Mouse (Mus musculus): ENCODE measurements at regions not wholly inside any gene's neighbourhood (a gene's known extent, or its start where the extent isn't known, plus 50 kb on each side); places are given as distances from the start of the nearest gene placed in this dataset.

DNA sequence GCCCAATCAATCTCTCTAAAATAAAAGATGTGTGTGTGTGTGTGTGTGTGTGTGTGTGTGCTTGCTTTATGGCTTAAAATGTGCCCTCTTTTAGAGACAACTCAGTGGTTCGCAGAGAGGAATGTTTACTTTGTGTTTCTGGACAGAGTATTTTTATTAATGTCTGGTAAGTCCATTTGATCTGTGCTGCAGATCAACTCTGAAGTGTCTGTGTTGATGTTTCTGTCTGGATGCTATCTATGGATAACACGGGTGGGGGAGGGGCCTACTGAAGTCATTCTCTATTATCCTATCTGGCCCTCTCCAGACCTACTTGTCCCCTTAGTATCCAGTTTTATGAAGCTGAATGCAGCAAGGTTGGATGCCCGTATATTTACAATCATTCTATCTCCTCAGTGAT is 304.3 kb downstream of the Glrx3 start:
- no peak for DNase-seq (ENCODE audit: low read depth in 1 of 2, low spot score in 2 of 2)
- TF ChIP-seq CTCF (IDR thresholded peaks at IDR 0.05; ENCODE audit: extremely low read depth, insufficient read depth, insufficient read length, insufficient replicate concordance) (no peak), POLR2A (IDR thresholded peaks at IDR 0.05; ENCODE audit: low read depth, low read length) (no peak)

DNA sequence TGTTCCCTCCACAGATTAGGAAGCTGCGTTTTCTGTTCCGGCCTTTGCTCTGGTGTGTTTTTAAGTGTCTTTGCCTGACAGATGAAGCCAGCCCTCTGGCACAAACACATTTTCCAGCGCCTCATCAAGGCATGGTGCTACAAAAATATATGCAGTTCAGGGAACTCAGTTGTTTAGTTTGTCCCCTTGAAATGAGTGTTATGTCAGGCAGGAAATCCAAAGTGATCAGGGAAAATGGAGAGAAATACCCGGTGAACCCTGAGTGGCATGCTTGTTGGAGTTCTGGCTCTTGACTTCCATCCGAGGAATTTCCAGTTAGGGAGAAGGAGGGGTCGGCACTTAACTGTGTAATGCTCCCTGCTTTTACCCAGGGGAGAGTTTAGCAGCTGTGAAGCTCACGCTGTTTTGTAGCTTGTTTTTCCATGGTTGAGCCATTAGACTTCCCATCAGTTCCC is 304.9 kb downstream of the Glrx3 start:
- Histone ChIP-seq H3K36me3 (ENCODE audit: control insufficient read depth, insufficient read depth, low read length) (no peaks in the 10 kb centered on the region), H3K4me3 (ENCODE audit: extremely low read depth, insufficient read depth, insufficient read length) (no peak overlapping the region), H3K27ac (ENCODE audit: insufficient read depth, low read length) (no peak overlapping the region), H3K27me3 (ENCODE audit: control insufficient read depth, insufficient read depth, low read length) (no peaks in the 10 kb centered on the region), H3K4me1 (ENCODE audit: control insufficient read depth, insufficient read depth, insufficient read length) (no peaks in the 10 kb centered on the region)
- TF ChIP-seq CTCF (IDR thresholded peaks at IDR 0.05; ENCODE audit: extremely low read depth, insufficient read depth, insufficient read length, insufficient replicate concordance) (no peak), POLR2A (IDR thresholded peaks at IDR 0.05; ENCODE audit: low read depth, low read length) (no peak)
- 70% methylated on average over 7 of the region's 7 CpGs for WGBS
- DNase-seq (ENCODE audit: low read depth in 1 of 2, low spot score in 2 of 2) = no peak

More for the DNA sequence above, 304.3 kb downstream of the Glrx3 start:
- Histone ChIP-seq H3K4me3 (ENCODE audit: extremely low read depth, insufficient read depth, insufficient read length) (no peak overlapping the region), H3K36me3 (ENCODE audit: control insufficient read depth, insufficient read depth, low read length) (no peaks in the 10 kb centered on the region), H3K4me1 (ENCODE audit: control insufficient read depth, insufficient read depth, insufficient read length) (no peaks in the 10 kb centered on the region), H3K27ac (ENCODE audit: insufficient read depth, low read length) (no peak overlapping the region), H3K27me3 (ENCODE audit: control insufficient read depth, insufficient read depth, low read length) (no peaks in the 10 kb centered on the region)
- WGBS = 83% methylated on average over 3 of the region's 3 CpGs

DNA sequence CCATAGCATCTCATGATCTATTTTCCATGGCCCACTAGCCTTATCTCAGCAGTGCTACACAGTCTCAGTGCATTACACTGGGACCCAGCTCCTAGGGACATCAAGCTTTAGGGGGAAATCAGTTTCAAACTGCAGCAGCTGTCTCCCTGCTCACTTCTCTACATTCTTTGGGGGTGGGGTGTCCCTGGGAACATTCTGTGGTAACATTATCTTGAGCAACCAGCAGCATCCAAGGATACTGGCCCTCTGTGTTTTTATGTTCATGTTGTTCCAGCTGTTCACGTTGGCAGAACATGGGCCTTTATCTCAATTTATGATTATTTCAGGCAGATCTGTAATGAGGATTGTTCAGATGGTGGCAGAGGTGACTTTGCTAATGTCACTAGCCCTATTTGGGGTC is 308.2 kb downstream of the Glrx3 start:
- Histone ChIP-seq H3K27ac (ENCODE audit: insufficient read depth, low read length) (no peak overlapping the region), H3K4me1 (ENCODE audit: control insufficient read depth, insufficient read depth, insufficient read length) (no peaks in the 10 kb centered on the region), H3K4me3 (ENCODE audit: extremely low read depth, insufficient read depth, insufficient read length) (no peak overlapping the region), H3K27me3 (ENCODE audit: control insufficient read depth, insufficient read depth, low read length) (no peaks in the 10 kb centered on the region), H3K36me3 (ENCODE audit: control insufficient read depth, insufficient read depth, low read length) (no peaks in the 10 kb centered on the region)
- TF ChIP-seq CTCF (IDR thresholded peaks at IDR 0.05; ENCODE audit: extremely low read depth, insufficient read depth, insufficient read length, insufficient replicate concordance) = no peak
- TF ChIP-seq POLR2A (IDR thresholded peaks at IDR 0.05; ENCODE audit: low read depth, low read length) = no peak
- no peak for DNase-seq (ENCODE audit: low read depth in 1 of 2, low spot score in 2 of 2)
- WGBS = 82% methylated on average over 1 of the region's 1 CpGs

DNA sequence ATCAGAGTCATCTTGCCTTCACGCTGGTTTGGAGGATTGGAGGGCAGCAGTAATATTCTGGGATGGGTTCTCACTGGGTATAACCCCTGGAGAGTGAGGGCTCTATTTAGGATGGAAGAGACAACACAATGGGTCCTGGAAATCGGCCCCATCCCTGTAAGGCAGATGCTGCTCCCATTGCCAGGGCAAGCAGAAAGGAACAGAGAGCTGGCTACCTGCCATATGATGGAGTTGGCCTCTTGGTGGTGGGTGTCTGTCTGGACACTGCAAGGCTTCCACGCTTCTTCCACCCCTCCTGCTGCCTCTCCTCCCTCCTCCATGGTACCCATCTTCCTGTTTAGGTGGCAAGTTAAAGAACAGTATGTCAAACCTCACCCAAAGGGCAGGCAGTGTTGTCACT is 308.6 kb downstream of the Glrx3 start:
- TF ChIP-seq POLR2A (IDR thresholded peaks at IDR 0.05; ENCODE audit: low read depth, low read length) (no peak), CTCF (IDR thresholded peaks at IDR 0.05; ENCODE audit: extremely low read depth, insufficient read depth, insufficient read length, insufficient replicate concordance) (no peak)
- DNase-seq (ENCODE audit: low read depth in 1 of 2, low spot score in 2 of 2) = no peak
- no peak overlapping the region for H3K4me3 ChIP-seq (ENCODE audit: extremely low read depth, insufficient read depth, insufficient read length)
- H3K4me1 ChIP-seq (ENCODE audit: control insufficient read depth, insufficient read depth, insufficient read length) = no peaks in the 10 kb centered on the region
- H3K36me3 ChIP-seq (ENCODE audit: control insufficient read depth, insufficient read depth, low read length) = no peaks in the 10 kb centered on the region
- WGBS = 75% methylated on average over 3 of the region's 3 CpGs
- no peak overlapping the region for H3K27ac ChIP-seq (ENCODE audit: insufficient read depth, low read length)
- no peaks in the 10 kb centered on the region for H3K27me3 ChIP-seq (ENCODE audit: control insufficient read depth, insufficient read depth, low read length)

- no peak for DNase-seq (ENCODE audit: low read depth in 1 of 2, low spot score in 2 of 2)
- TF ChIP-seq CTCF (IDR thresholded peaks at IDR 0.05; ENCODE audit: extremely low read depth, insufficient read depth, insufficient read length, insufficient replicate concordance) (no peak), POLR2A (IDR thresholded peaks at IDR 0.05; ENCODE audit: low read depth, low read length) (no peak)
- H3K27ac ChIP-seq (ENCODE audit: insufficient read depth, low read length) = no peak overlapping the region
- H3K27me3 ChIP-seq (ENCODE audit: control insufficient read depth, insufficient read depth, low read length) = no peaks in the 10 kb centered on the region
- H3K4me1 ChIP-seq (ENCODE audit: control insufficient read depth, insufficient read depth, insufficient read length) = no peaks in the 10 kb centered on the region
- H3K36me3 ChIP-seq (ENCODE audit: control insufficient read depth, insufficient read depth, low read length) = no peaks in the 10 kb centered on the region
- no peak overlapping the region for H3K4me3 ChIP-seq (ENCODE audit: extremely low read depth, insufficient read depth, insufficient read length)
- WGBS = 80% methylated on average over 7 of the region's 7 CpGs
Measured at GRCm38 (mm10) chr7:137748936-137749335, 311.5 kb downstream of the Glrx3 start.

DNA sequence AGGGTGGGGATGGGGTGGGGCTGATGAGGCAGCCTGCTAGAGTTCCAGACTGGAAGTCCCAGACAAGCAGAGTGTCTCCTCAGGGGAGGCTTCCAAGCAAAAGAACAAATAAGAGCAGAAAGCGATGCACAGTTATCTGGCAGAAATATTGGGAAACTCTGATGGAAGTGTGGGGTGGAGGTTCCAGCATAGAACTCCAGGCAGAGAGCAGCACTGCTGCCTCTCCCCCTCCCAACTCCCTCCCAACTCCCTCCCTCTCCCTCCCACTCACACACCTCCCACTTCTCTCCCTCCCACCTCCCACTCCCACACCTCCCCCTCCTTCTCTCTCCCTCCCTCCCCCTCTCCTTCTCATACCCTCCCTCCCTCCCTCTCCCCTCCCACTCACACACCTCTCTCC is 313.3 kb downstream of the Glrx3 start:
- 88% methylated on average over 1 of the region's 1 CpGs for WGBS
- TF ChIP-seq CTCF (IDR thresholded peaks at IDR 0.05; ENCODE audit: extremely low read depth, insufficient read depth, insufficient read length, insufficient replicate concordance) (no peak), POLR2A (IDR thresholded peaks at IDR 0.05; ENCODE audit: low read depth, low read length) (no peak)
- DNase-seq (ENCODE audit: low read depth in 1 of 2, low spot score in 2 of 2) = no peak
- no peaks in the 10 kb centered on the region for H3K27me3 ChIP-seq (ENCODE audit: control insufficient read depth, insufficient read depth, low read length)
- no peaks in the 10 kb centered on the region for H3K36me3 ChIP-seq (ENCODE audit: control insufficient read depth, insufficient read depth, low read length)
- no peak overlapping the region for H3K4me3 ChIP-seq (ENCODE audit: extremely low read depth, insufficient read depth, insufficient read length)
- no peak overlapping the region for H3K27ac ChIP-seq (ENCODE audit: insufficient read depth, low read length)
- H3K4me1 ChIP-seq (ENCODE audit: control insufficient read depth, insufficient read depth, insufficient read length) = no peaks in the 10 kb centered on the region

- no peak overlapping the region for H3K27ac ChIP-seq (ENCODE audit: insufficient read depth, low read length)
- WGBS = 40% methylated on average over 4 of the region's 4 CpGs
- no peak for DNase-seq (ENCODE audit: low read depth in 1 of 2, low spot score in 2 of 2)
- H3K4me1 ChIP-seq (ENCODE audit: control insufficient read depth, insufficient read depth, insufficient read length) = no peaks in the 10 kb centered on the region
- TF ChIP-seq POLR2A (IDR thresholded peaks at IDR 0.05; ENCODE audit: low read depth, low read length) = no peak
- TF ChIP-seq CTCF (IDR thresholded peaks at IDR 0.05; ENCODE audit: extremely low read depth, insufficient read depth, insufficient read length, insufficient replicate concordance) = no peak
- H3K27me3 ChIP-seq (ENCODE audit: control insufficient read depth, insufficient read depth, low read length) = no peaks in the 10 kb centered on the region
- H3K36me3 ChIP-seq (ENCODE audit: control insufficient read depth, insufficient read depth, low read length) = no peaks in the 10 kb centered on the region
- no peak overlapping the region for H3K4me3 ChIP-seq (ENCODE audit: extremely low read depth, insufficient read depth, insufficient read length)
Measured at GRCm38 (mm10) chr7:137751151-137751859, 313.9 kb downstream of the Glrx3 start.
